Mouse (Mus musculus) G1E (cell line): ENCODE measurements around the gene Uimc1.

Experiments used
- CTCF ChIP-seq: IDR thresholded peaks from 2 replicates; pipeline ENCODE4 v1.5.1; 2012; ENCODE audit warnings: low read depth, low read length, inconsistent platforms, mixed read lengths
- GATA1 ChIP-seq: IDR thresholded peaks from 2 replicates; pipeline ENCODE4 v1.6.1; 2012; ENCODE audit warnings: borderline replicate concordance, low read length, inconsistent platforms, mixed read lengths
- TAL1 ChIP-seq: conservative IDR thresholded peaks from 2 replicates; pipeline ENCODE4 v1.6.1; 2012; ENCODE audit warnings: low read depth, low read length, inconsistent platforms, mixed read lengths

GRCm38 (mm10) chr13:54988181-54988760, 111.8 kb downstream of the Uimc1 start:
- TF ChIP-seq TAL1 (no peak), CTCF (no peak), GATA1 (no peak)
